Comparison of ENCODE assay signal across 24 mouse cellular contexts in genomic region chr1:73724551-73724950, GRCm38 (mm10).
DNase-seq lines count a peak whose midpoint lies in the region; ATAC-seq and TF ChIP-seq lines count a peak whose summit lies in the region.
"Had no signal": no experiment of that assay in that cellular context is flagged by ENCODE, and none has a peak within 500 bp of the region (broad histone marks: within the 10 kb centered on the region; RNA-seq: fewer than 3 reads in every experiment).

No protein-coding gene starts in this region.

- no peak overlapping the region for H3K27ac ChIP-seq in limb, embryonic 14.5 days (replicated peaks; ENCODE audit: low read depth, low read length)
- H3K27ac ChIP-seq in limb, embryonic 10.5 days: no peak overlapping the region
- no peak overlapping the region for H3K27ac ChIP-seq in intestine, postnatal 0 days (ENCODE audit: low read depth, low read length)
- H3K27ac ChIP-seq: forebrain, embryonic 10.5 days; hindbrain, postnatal 0 days; kidney, postnatal 0 days; limb, embryonic 12.5 days; liver, embryonic 12.5 days; midbrain, embryonic 12.5 days had no signal

- no peaks in the 10 kb centered on the region for H3K9me3 ChIP-seq in limb, embryonic 14.5 days (ENCODE audit: control insufficient read depth, low read length)
- no peaks in the 10 kb centered on the region for H3K9me3 ChIP-seq in limb, embryonic 10.5 days (replicated peaks)
- no peaks in the 10 kb centered on the region for H3K9me3 ChIP-seq in intestine, postnatal 0 days (ENCODE audit: control insufficient read depth)
- H3K9me3 ChIP-seq: forebrain, embryonic 10.5 days; heart, embryonic 12.5 days; limb, embryonic 12.5 days; liver, embryonic 12.5 days; midbrain, embryonic 12.5 days had no signal

- no peaks in the 10 kb centered on the region for H3K4me1 ChIP-seq in limb, embryonic 14.5 days (ENCODE audit: control insufficient read depth, insufficient read depth, low read length)
- H3K4me1 ChIP-seq in limb, embryonic 10.5 days: no peaks in the 10 kb centered on the region
- H3K4me1 ChIP-seq in intestine, postnatal 0 days (replicated peaks; ENCODE audit: control insufficient read depth, insufficient read depth, low read length): no peaks in the 10 kb centered on the region
- H3K4me1 ChIP-seq: forebrain, embryonic 10.5 days; heart, embryonic 12.5 days; limb, embryonic 12.5 days; liver, embryonic 12.5 days; midbrain, embryonic 12.5 days had no signal

- no peaks in the 10 kb centered on the region; the same call in 1 of the 2 replicates for H3K36me3 ChIP-seq in limb, embryonic 14.5 days (ENCODE audit: control insufficient read depth, insufficient read depth, low read length)
- H3K36me3 ChIP-seq in limb, embryonic 10.5 days: no peaks in the 10 kb centered on the region
- no peaks in the 10 kb centered on the region for H3K36me3 ChIP-seq in intestine, postnatal 0 days (ENCODE audit: control insufficient read depth, insufficient read depth)
- H3K36me3 ChIP-seq: forebrain, embryonic 10.5 days; heart, embryonic 12.5 days; limb, embryonic 12.5 days; liver, embryonic 12.5 days; midbrain, embryonic 12.5 days had no signal

- DNase-seq in adrenal gland, postnatal 25 days: peak; percentile 29
- DNase-seq in adrenal gland, postnatal 4 days (ENCODE audit: low spot score in 2 of 2): no peak
- peak; percentile 5 for DNase-seq in limb, embryonic 14.5 days (ENCODE audit: low spot score)
- no peak for DNase-seq in limb, embryonic 10.5 days (ENCODE audit: low spot score)
- DNase-seq in cerebellum, adult 9-11 months: peak; percentile 90
- DNase-seq in layer of hippocampus, adult 8-10 months (ENCODE audit: low spot score in 2 of 2): no peak
- DNase-seq: gastrocnemius, postnatal 25 days; heart, adult 18-20 months; heart, postnatal 10 days; lung, adult 18-20 months; lung, postnatal 14 days; right cerebral cortex, postnatal 14 days; spleen, adult 18-20 months; thymus, postnatal 14 days had no signal

- no peak for TF ChIP-seq POLR2A in limb, embryonic 14.5 days (IDR thresholded peaks at IDR 0.05; ENCODE audit: borderline replicate concordance, extremely low read depth, insufficient read depth, insufficient read length)

- H3K9ac ChIP-seq in limb, embryonic 14.5 days (ENCODE audit: low read depth, low read length, severe bottlenecking): no peak overlapping the region
- no peak overlapping the region for H3K9ac ChIP-seq in intestine, postnatal 0 days (ENCODE audit: low read depth, low read length)
- H3K9ac ChIP-seq: heart, embryonic 12.5 days; limb, embryonic 12.5 days; liver, embryonic 12.5 days; midbrain, embryonic 12.5 days had no signal

- no peak overlapping the region for H3K4me3 ChIP-seq in limb, embryonic 14.5 days (replicated peaks; ENCODE audit: low read length)
- H3K4me3 ChIP-seq in limb, embryonic 10.5 days: no peak overlapping the region
- H3K4me3 ChIP-seq in intestine, postnatal 0 days (ENCODE audit: low read depth, low read length): no peak overlapping the region
- H3K4me3 ChIP-seq: forebrain, embryonic 10.5 days; heart, embryonic 12.5 days; limb, embryonic 12.5 days; liver, embryonic 12.5 days; midbrain, embryonic 12.5 days had no signal

- no peak for ATAC-seq in limb, embryonic 14.5 days (ENCODE audit: low FRiP score, low read depth)
- ATAC-seq in intestine, postnatal 0 days: no peak
- ATAC-seq: CD4-positive, CD25-positive, alpha-beta regulatory T cell, adult 4 months; forebrain, embryonic 16.5 days; hindbrain, postnatal 0 days; liver, embryonic 12.5 days had no signal

- no peak overlapping the region for H3K4me2 ChIP-seq in limb, embryonic 14.5 days (replicated peaks; ENCODE audit: low read depth, low read length, severe bottlenecking)
- H3K4me2 ChIP-seq in intestine, postnatal 0 days (replicated peaks; ENCODE audit: low read depth): no peak overlapping the region
- H3K4me2 ChIP-seq: heart, embryonic 12.5 days; limb, embryonic 12.5 days; liver, embryonic 12.5 days; midbrain, embryonic 12.5 days had no signal

- H3K27me3 ChIP-seq in limb, embryonic 14.5 days (ENCODE audit: control insufficient read depth, insufficient read depth, low read length): no peaks in the 10 kb centered on the region
- H3K27me3 ChIP-seq in limb, embryonic 10.5 days (ENCODE audit: low read depth, poor library complexity, severe bottlenecking): no peaks in the 10 kb centered on the region
- H3K27me3 ChIP-seq in intestine, postnatal 0 days (replicated peaks; ENCODE audit: control insufficient read depth, insufficient read depth, low read length): no peaks in the 10 kb centered on the region
- H3K27me3 ChIP-seq: heart, embryonic 12.5 days; limb, embryonic 12.5 days; liver, embryonic 12.5 days; midbrain, embryonic 12.5 days had no signal

- 66% methylated on average over 2 of the region's 2 CpGs for WGBS in limb, embryonic 14.5 days
- 84% methylated on average over 2 of the region's 2 CpGs for WGBS in limb, embryonic 10.5 days
- 77% methylated on average over 2 of the region's 2 CpGs for WGBS in intestine, postnatal 0 days

- TF ChIP-seq CTCF in intestine, postnatal 0 days (IDR thresholded peaks at IDR 0.05; ENCODE audit: low read depth): no peak

Comparison
In these comparisons a context has a peak if more than half of its experiments do, and no peak if none do; other contexts are left out.
1. DNase-seq: peak in adrenal gland, postnatal 25 days (single experiment), limb, embryonic 14.5 days (single experiment) and cerebellum, adult 9-11 months (single experiment); none in adrenal gland, postnatal 4 days (0 of 2), limb, embryonic 10.5 days (single experiment) and layer of hippocampus, adult 8-10 months (0 of 2).